Mouse (Mus musculus) myocyte (in vitro differentiated cells): ENCODE results near the gene Gm27021. TPM values are rescaled to one million over a fixed set of nuclear protein-coding genes. Genes with fewer than 3 reads are reported as not detected.

Source experiments
- H3K27me3 ChIP-seq: one replicate; pipeline ENCODE4 v1.6.1; 2011; ENCODE audit not compliant: control insufficient read depth, insufficient read depth, insufficient read length
- H3K36me3 ChIP-seq: one replicate; pipeline ENCODE4 v1.6.1; 2011; ENCODE audit not compliant: control insufficient read depth, insufficient read depth
- H3K4me2 ChIP-seq: one replicate; pipeline ENCODE4 v1.6.1; 2011; ENCODE audit warnings: low read depth, control low read depth
- H3K4me3 ChIP-seq: one replicate; pipeline ENCODE4 v1.5.1; 2011; ENCODE audit warnings: mild to moderate bottlenecking, control low read depth, moderate library complexity
- H3K79me2 ChIP-seq: one replicate; pipeline ENCODE4 v1.6.1; 2011; ENCODE audit not compliant: control insufficient read depth, insufficient read depth
- H3ac ChIP-seq: one replicate; pipeline ENCODE4 v1.6.1; 2011; ENCODE audit not compliant: control insufficient read depth, insufficient read length
- CEBPB ChIP-seq: IDR thresholded peaks from 2 replicates; pipeline ENCODE4 v1.6.1; 2011; ENCODE audit warnings: mild to moderate bottlenecking, moderate library complexity; ENCODE audit not compliant: poor library complexity, insufficient read depth, severe bottlenecking
- E2F4 ChIP-seq: IDR thresholded peaks from one replicate; pipeline ENCODE4 v1.6.1; 2011; ENCODE audit warnings: mild to moderate bottlenecking, control low read depth, moderate library complexity; ENCODE audit not compliant: insufficient read depth
- MAX ChIP-seq: IDR thresholded peaks from one replicate; pipeline ENCODE4 v1.6.1; 2011; ENCODE audit warnings: low read depth, mild to moderate bottlenecking, control low read depth
- MYOD1 ChIP-seq, 3 experiments: IDR thresholded peaks; one replicate each; pipeline ENCODE4 v1.6.1; 2011; ENCODE audit warnings: control low read depth in 2 of 3, low read depth in 2 of 3, mild to moderate bottlenecking in 2 of 3, moderate library complexity in 1 of 3; ENCODE audit not compliant: insufficient read length in 2 of 3, control insufficient read depth in 1 of 3
- MYOG ChIP-seq, 3 experiments: IDR thresholded peaks; one replicate each; pipeline ENCODE4 v1.6.1; 2011; ENCODE audit warnings: control low read depth in 2 of 3, low read depth in 2 of 3, mild to moderate bottlenecking in 2 of 3; ENCODE audit not compliant: insufficient read length in 2 of 3, control insufficient read depth in 1 of 3, insufficient read depth in 1 of 3
- POLR2A ChIP-seq: IDR thresholded peaks from one replicate; pipeline ENCODE4 v1.6.1; 2011; ENCODE audit warnings: low read depth, mild to moderate bottlenecking, control low read depth, moderate library complexity; ENCODE audit not compliant: insufficient read length
- POLR2AphosphoS2 ChIP-seq: IDR thresholded peaks from one replicate; pipeline ENCODE4 v1.6.1; 2011; ENCODE audit warnings: low read depth, control low read depth; ENCODE audit not compliant: insufficient read length
- REST ChIP-seq: IDR thresholded peaks from one replicate; pipeline ENCODE4 v1.6.1; 2011; ENCODE audit warnings: mild to moderate bottlenecking, control low read depth, moderate library complexity; ENCODE audit not compliant: insufficient read depth, insufficient read length
- SRF ChIP-seq: IDR thresholded peaks from one replicate; pipeline ENCODE4 v1.6.1; 2011; ENCODE audit warnings: low read depth; ENCODE audit not compliant: control insufficient read depth, insufficient read length
- TCF12 ChIP-seq: IDR thresholded peaks from one replicate; pipeline ENCODE4 v1.6.1; 2011; ENCODE audit warnings: mild to moderate bottlenecking, control low read depth; ENCODE audit not compliant: poor library complexity, insufficient read depth, severe bottlenecking
- TCF3 ChIP-seq: IDR thresholded peaks from one replicate; pipeline ENCODE4 v1.6.1; 2011; ENCODE audit warnings: low read depth, control low read depth; ENCODE audit not compliant: insufficient read length
- USF1 ChIP-seq: IDR thresholded peaks from one replicate; pipeline ENCODE4 v1.6.1; 2011; ENCODE audit warnings: low read depth, mild to moderate bottlenecking, control low read depth, moderate library complexity
- polyA plus RNA-seq: library from polyadenylated mRNA; unstranded; fragments of >200 nt; fragmentation: generic; extraction: Trizol; gene quantifications from one replicate; pipeline ENCODE4 v1.2.1, GENCODE M21; 2012; ENCODE audit warnings: missing spikeins

Gene Gm27021
- polyA plus RNA-seq, 1 experiment = 1.9 TPM

DNA sequence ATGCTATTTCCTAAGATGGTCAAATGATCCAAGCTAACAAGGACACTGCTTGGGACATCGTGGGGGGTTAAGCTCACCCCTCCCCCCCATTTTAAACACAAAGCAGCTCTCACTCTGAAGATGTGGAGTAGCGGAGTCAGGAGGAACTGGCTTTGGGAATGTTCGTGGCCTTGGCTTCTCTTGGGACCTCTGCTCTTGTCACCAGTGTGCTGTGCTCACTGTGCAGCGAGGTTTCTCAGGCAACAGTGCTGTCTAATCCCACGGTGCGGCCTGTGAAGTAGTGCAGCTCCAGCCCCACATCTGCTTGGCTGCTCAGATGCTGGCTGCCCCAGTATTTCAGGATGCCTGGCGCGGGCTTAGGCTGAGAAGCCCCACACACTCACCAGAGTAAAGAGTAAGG lies 10.5 kb downstream of the Gm27021 start:
- no peak for TF ChIP-seq MAX
- Histone ChIP-seq H3K79me2 (peaks cover 20% of the 10 kb centered on the region), H3ac (no peak overlapping the region), H3K4me2 (no peak overlapping the region), H3K27me3 (no peaks in the 10 kb centered on the region), H3K36me3 (peaks cover 19% of the 10 kb centered on the region), H3K4me3 (no peak overlapping the region)

DNA sequence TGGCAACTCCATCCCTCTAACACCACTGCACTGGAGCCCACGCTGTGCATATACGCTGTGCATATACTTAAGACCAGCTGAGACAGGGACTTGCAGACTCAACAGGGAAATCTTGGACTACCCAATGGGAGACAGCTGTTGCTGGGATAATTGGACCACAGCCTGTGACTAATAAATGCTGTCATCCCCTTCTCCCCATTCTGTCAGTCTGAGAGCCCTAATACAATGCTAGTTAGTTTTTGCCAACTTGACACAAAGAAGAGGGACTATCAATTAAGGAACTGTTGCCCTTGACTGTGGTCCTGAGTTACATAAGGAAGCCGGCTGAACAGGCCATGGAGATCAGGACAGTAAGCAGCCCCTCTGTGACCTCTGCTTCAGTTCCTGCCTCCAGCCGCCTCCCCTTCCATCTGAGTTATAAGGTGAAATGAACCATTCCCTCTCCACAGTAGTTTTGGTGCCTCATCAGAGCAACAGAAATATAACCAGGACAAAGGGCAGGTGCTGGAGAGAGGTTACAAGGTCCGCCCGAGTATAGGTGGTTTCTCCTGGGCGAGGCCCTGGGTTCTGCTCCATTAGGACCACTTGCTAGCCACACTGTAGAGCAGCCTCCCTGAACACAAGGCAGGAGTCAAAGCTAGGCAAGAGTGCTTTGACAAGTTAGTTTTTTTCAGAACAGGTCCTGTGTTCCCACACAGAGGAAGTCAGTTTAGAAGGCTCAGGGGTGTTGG lies 11.4 kb downstream of the Gm27021 start:
- Histone ChIP-seq H3K36me3 (peaks cover 19% of the 10 kb centered on the region), H3K4me2 (no peak overlapping the region), H3K79me2 (peaks cover 10% of the 10 kb centered on the region), H3K27me3 (no peaks in the 10 kb centered on the region), H3K4me3 (no peak overlapping the region), H3ac (no peak overlapping the region)
- TF ChIP-seq USF1 (no peak), POLR2AphosphoS2 (no peak), MAX (no peak), CEBPB (no peak), SRF (no peak), REST (no peak), TCF3 (no peak), MYOD1 (IDR thresholded peaks at IDR 0.05; ENCODE audit: control insufficient read depth in 1 of 3, insufficient read length in 2 of 3, low read depth in 2 of 3) (no peak), POLR2A (no peak), E2F4 (no peak), TCF12 (no peak), MYOG (IDR thresholded peaks at IDR 0.05; ENCODE audit: control insufficient read depth in 1 of 3, insufficient read depth in 1 of 3, insufficient read length in 2 of 3, low read depth in 2 of 3) (no peak)

DNA sequence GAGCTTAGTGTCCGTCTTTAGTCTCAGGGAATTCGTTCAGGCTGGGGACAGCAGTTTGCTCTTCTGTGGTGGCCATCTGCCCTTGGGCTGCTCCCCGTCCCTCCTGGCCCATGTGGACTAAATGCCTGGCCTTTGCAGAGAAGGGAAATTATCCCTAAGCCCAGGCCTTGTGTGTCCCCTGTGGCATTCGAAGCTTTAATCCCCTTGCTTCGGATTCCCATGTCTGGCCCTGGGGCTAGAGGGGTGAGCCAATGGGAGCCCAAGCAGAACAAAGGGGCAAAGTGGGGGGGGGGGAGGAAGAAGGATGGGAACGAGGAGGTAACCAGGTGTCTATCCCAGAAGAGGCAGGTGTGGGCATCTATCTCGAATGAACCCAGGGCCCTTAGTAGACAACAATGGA lies 20.3 kb downstream of the Gm27021 start, which contains the start of gene 1190005I06Rik:
Gene 1190005I06Rik, minus strand, starts transcription at position 101 of the 400 bp plus-strand sequence.
- H3K36me3 ChIP-seq = no peaks in the 10 kb centered on the region
- no peak within 1 kb of the TSS for H3ac ChIP-seq
- H3K27me3 ChIP-seq = no peaks in the 10 kb centered on the region
- H3K4me3 ChIP-seq = no peak within 1 kb of the TSS
- no peak for TF ChIP-seq POLR2A
- no peak within 1 kb of the TSS for H3K4me2 ChIP-seq
- no peaks in the 10 kb centered on the region for H3K79me2 ChIP-seq

DNA sequence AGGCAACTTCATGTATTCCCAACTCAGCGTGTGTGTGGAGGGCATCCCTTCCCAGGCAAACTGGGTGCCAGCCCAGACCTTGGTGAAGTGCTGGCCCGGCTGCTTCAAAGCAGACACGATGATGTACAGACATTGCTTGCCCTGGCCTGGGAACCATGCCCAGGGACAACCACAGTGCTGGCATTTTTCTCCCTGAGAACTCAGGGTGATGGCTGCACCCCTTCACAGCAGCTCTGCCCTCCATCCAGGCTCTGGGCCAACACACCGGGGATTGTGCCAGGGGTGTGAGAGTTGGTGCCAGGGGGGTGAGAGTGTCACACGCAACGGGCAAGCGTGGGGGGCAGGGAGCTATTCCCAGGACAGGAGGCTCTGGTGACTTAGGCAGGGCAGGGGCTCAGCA lies 23.2 kb downstream of the Gm27021 start:
- H3K27me3 ChIP-seq = no peaks in the 10 kb centered on the region
- H3K4me3 ChIP-seq = no peak overlapping the region
- no peak overlapping the region for H3ac ChIP-seq
- no peaks in the 10 kb centered on the region for H3K79me2 ChIP-seq
- TF ChIP-seq TCF12 (no peak), CEBPB (no peak), SRF (no peak), USF1 (no peak), POLR2A (no peak), E2F4 (no peak), MAX (no peak), POLR2AphosphoS2 (no peak), MYOG (IDR thresholded peaks at IDR 0.05; ENCODE audit: control insufficient read depth in 1 of 3, insufficient read depth in 1 of 3, insufficient read length in 2 of 3, low read depth in 2 of 3) (no peak), TCF3 (no peak), REST (no peak), MYOD1 (IDR thresholded peaks at IDR 0.05; ENCODE audit: control insufficient read depth in 1 of 3, insufficient read length in 2 of 3, low read depth in 2 of 3) (no peak)
- peak overlapping the region; percentile 7 for H3K4me2 ChIP-seq
- no peaks in the 10 kb centered on the region for H3K36me3 ChIP-seq

DNA sequence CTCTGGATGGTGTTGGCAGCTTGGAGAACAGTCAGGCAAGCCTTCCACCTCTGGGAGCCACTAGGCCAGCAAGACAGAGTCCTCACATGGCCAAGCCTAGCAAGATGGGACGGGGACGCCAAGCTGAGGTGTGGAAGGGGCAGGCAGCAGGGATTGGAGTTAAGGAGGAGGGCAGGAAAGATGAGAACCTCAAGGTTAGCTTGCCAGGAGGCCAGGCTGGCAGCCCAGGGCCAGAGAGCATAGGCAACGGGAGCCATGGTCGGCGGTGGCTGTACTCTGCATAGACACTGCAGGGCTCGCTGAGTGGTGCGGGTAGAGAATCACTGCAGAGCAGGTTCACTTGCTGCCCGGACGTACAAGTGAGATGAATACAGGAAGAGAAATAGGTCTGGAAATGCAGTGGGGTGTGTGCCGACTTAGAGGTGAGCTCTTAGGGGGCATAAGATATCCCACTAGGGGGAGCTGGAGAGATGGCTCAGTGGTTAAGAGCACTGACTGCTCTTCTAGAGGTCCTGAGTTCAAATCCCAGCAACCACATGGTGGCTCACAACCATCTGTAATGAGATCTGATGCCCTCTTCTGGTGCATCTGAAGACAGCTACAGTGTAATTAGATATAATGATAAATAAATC lies 25.7 kb downstream of the Gm27021 start:
- no peak overlapping the region for H3K4me2 ChIP-seq
- no peaks in the 10 kb centered on the region for H3K27me3 ChIP-seq
- H3K79me2 ChIP-seq = no peaks in the 10 kb centered on the region
- H3K36me3 ChIP-seq = no peaks in the 10 kb centered on the region
- H3ac ChIP-seq = no peak overlapping the region
- no peak overlapping the region for H3K4me3 ChIP-seq
- TF ChIP-seq POLR2AphosphoS2 (no peak), TCF12 (no peak), TCF3 (no peak), USF1 (no peak), REST (no peak), POLR2A (no peak), MYOG (IDR thresholded peaks at IDR 0.05; ENCODE audit: control insufficient read depth in 1 of 3, insufficient read depth in 1 of 3, insufficient read length in 2 of 3, low read depth in 2 of 3) (no peak), MYOD1 (IDR thresholded peaks at IDR 0.05; ENCODE audit: control insufficient read depth in 1 of 3, insufficient read length in 2 of 3, low read depth in 2 of 3) (no peak), CEBPB (no peak), MAX (no peak), SRF (no peak)
